Mouse (Mus musculus) retina, adult 2 months (tissue): ENCODE measurements around the gene Ica1.

ENCODE experiments used
- DNase-seq: peaks from one replicate; pipeline ENCODE4 v3.0.0-alpha.2; 2012; ENCODE audit warnings: low read depth, low spot score

Ica1 gene

GRCm38 (mm10) chr6:8778296-8778649 lies at the start of gene Ica1:
Ica1 (minus strand) TSS chr6:8778488.
- DNase-seq: no peak

- DNase-seq: no peak
Measured at GRCm38 (mm10) chr6:8819866-8820265, 41.6 kb upstream of the Ica1 start.

GRCm38 (mm10) chr6:8814332-8815002 lies 36.2 kb upstream of the Ica1 start:
- DNase-seq: no peak

GRCm38 (mm10) chr6:8802561-8803150 lies 24.4 kb upstream of the Ica1 start:
- DNase-seq: no peak

- DNase-seq: no peak
Measured at GRCm38 (mm10) chr6:8792385-8792784, 14.1 kb upstream of the Ica1 start.

- no peak for DNase-seq
Measured at GRCm38 (mm10) chr6:8791781-8792180, 13.5 kb upstream of the Ica1 start.

GRCm38 (mm10) chr6:8780618-8781017 lies 2.3 kb upstream of the Ica1 start:
- DNase-seq: no peak

- DNase-seq: no peak
Measured at GRCm38 (mm10) chr6:8777411-8778295, 635 bp downstream of the Ica1 start.

GRCm38 (mm10) chr6:8771539-8771938 lies 6.7 kb downstream of the Ica1 start:
- DNase-seq: no peak

GRCm38 (mm10) chr6:8770341-8770740 lies 7.9 kb downstream of the Ica1 start:
- no peak for DNase-seq

GRCm38 (mm10) chr6:8769803-8770202 lies 8.5 kb downstream of the Ica1 start:
- no peak for DNase-seq

GRCm38 (mm10) chr6:8766652-8767051 lies 11.6 kb downstream of the Ica1 start:
- DNase-seq: no peak

- DNase-seq: no peak
Measured at GRCm38 (mm10) chr6:8765801-8766200, 12.5 kb downstream of the Ica1 start.

- no peak for DNase-seq
Measured at GRCm38 (mm10) chr6:8765064-8765463, 13.2 kb downstream of the Ica1 start.

- DNase-seq: no peak
Measured at GRCm38 (mm10) chr6:8760708-8761294, 17.5 kb downstream of the Ica1 start.

GRCm38 (mm10) chr6:8759901-8760300 lies 18.4 kb downstream of the Ica1 start:
- no peak for DNase-seq

GRCm38 (mm10) chr6:8755760-8756276 lies 22.5 kb downstream of the Ica1 start:
- no peak for DNase-seq

GRCm38 (mm10) chr6:8754486-8754885 lies 23.8 kb downstream of the Ica1 start:
- DNase-seq: no peak

- no peak for DNase-seq
Measured at GRCm38 (mm10) chr6:8753723-8754036, 24.6 kb downstream of the Ica1 start.

- no peak for DNase-seq
Measured at GRCm38 (mm10) chr6:8752984-8753722, 25.1 kb downstream of the Ica1 start.

GRCm38 (mm10) chr6:8744886-8745285 lies 33.4 kb downstream of the Ica1 start:
- no peak for DNase-seq
